Mouse (Mus musculus): Measurements from ENCODE around the gene Mpg. TPM values are rescaled to one million over a fixed set of nuclear protein-coding genes. Genes with fewer than 3 reads are reported as not detected.
A peak's percentile ranks its signal among the peaks of the same experiment; 100 is the strongest.
"Not testable (repeated sequence)": the region's sequence is repeated elsewhere in the genome, so short reads cannot be mapped to it uniquely, and the experiment has no call there.

Gene Mpg
- polyA plus RNA-seq, 1 experiment: not detected

DNA sequence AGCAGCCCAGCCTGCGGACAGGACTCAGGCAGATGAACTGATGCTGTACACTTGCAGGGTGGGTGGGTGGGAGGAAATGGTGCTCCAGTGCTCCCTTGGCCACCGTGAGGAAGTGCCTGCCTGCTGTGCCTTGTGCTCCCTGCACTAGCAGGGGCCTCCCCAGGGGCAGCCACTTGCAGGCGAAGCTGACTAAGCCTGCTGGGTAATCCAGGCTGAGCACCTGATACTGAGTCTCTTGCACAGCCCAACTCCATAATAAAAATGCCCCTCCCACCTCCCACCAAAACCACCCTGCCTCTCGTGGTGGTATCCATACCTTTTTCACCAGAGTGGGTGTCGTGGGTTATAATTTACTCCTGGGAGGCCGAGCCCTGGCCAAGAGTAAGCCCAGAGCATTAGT lies 27.1 kb upstream of the Mpg start:
- Histone ChIP-seq H3K27ac (ENCODE audit: insufficient read depth, low read depth, low read length) (no peak overlapping the region), H3K4me3 (ENCODE audit: insufficient read depth, low read depth, low read length) (no peak overlapping the region), H3K4me1 (ENCODE audit: control insufficient read depth, insufficient read depth, low read length) (no peaks in the 10 kb centered on the region)
- TF ChIP-seq POLR2A (IDR thresholded peaks at IDR 0.05; ENCODE audit: insufficient read depth, low read depth, low read length): no peak
- TF ChIP-seq CTCF (IDR thresholded peaks at IDR 0.05; ENCODE audit: insufficient read depth, low read depth, low read length): no peak
- WGBS: 53% methylated on average over 6 of the region's 6 CpGs

GRCm38 (mm10) chr11:32200075-32200601 lies 26.2 kb upstream of the Mpg start, which contains the start of gene Il9r:
Gene Il9r (minus strand): TSS chr11:32200279.
- WGBS: 81% methylated on average over 10 of the region's 10 CpGs
- Histone ChIP-seq H3K4me1 (ENCODE audit: control insufficient read depth, insufficient read depth, low read length) (peaks cover 5% of the 10 kb centered on the region; the same call in 1 of the 2 replicates), H3K27ac (ENCODE audit: insufficient read depth, low read depth, low read length) (no peak within 1 kb of the TSS), H3K4me3 (ENCODE audit: insufficient read depth, low read depth, low read length) (no peak within 1 kb of the TSS)
- no peak for TF ChIP-seq CTCF (IDR thresholded peaks at IDR 0.05; ENCODE audit: insufficient read depth, low read depth, low read length)
- no peak for TF ChIP-seq POLR2A (IDR thresholded peaks at IDR 0.05; ENCODE audit: insufficient read depth, low read depth, low read length)

GRCm38 (mm10) chr11:32200992-32201391 lies 25.3 kb upstream of the Mpg start:
- not testable (repeated sequence) for H3K4me3 ChIP-seq (ENCODE audit: insufficient read depth, low read depth, low read length); H3K4me1 ChIP-seq (ENCODE audit: control insufficient read depth, insufficient read depth, low read length); H3K27ac ChIP-seq (ENCODE audit: insufficient read depth, low read depth, low read length)
- WGBS: 63% methylated on average over 1 of the region's 1 CpGs

GRCm38 (mm10) chr11:32201922-32202685 lies 24.2 kb upstream of the Mpg start:
- WGBS: 78% methylated on average over 11 of the region's 11 CpGs
- peaks cover 7% of the 10 kb centered on the region; the same call in 1 of the 2 replicates for H3K4me1 ChIP-seq (ENCODE audit: control insufficient read depth, insufficient read depth, low read length)
- no peak overlapping the region for H3K27ac ChIP-seq (ENCODE audit: insufficient read depth, low read depth, low read length)
- TF ChIP-seq POLR2A (IDR thresholded peaks at IDR 0.05; ENCODE audit: insufficient read depth, low read depth, low read length): no peak
- TF ChIP-seq CTCF (IDR thresholded peaks at IDR 0.05; ENCODE audit: insufficient read depth, low read depth, low read length): no peak
- H3K4me3 ChIP-seq (ENCODE audit: insufficient read depth, low read depth, low read length): no peak overlapping the region

DNA sequence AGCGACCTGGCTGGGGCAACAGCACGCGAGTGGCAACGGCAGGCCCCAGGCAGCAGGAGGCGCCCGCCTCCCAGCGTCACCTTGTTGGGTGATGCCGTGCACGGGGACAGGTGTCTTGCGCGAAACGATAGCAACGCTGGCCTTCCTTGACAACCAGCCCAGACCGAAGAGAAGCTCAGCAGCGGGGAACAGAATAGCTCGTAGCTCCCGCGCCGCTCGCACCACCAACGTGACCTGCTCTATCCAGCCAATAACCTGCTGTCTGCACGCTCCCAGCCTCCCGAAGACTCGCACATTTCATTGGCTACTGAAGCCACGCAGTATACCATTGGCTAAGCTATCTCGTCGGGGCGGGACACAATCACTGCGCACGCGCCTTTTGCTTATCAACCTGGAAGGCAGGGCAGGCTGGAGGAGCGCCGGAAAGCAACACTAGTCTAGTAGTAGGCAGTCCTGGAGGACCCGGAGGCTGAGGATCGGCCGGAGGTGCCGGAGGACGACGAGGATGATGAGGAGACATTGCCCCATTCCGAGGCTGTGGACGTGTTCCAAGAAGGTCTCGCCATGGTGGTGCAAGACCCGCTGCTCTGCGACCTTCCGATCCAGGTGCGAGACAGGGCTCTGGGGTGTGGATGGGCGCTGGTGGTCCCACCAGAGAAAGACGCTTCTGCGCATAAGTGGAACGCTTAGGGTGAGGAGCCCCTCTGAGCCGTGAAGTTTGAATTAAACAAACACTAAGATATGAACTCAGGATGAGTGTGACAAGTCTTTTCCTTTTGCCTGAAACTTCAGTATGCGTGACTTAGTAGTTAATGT lies 21.0 kb upstream of the Mpg start, which contains the start of gene Snrnp25:
Gene Snrnp25 (plus strand): TSS at position 358 of the 816 bp plus-strand sequence.
- under 1% methylated on average over 52 of the region's 52 CpGs for WGBS
- Histone ChIP-seq H3K27ac (ENCODE audit: insufficient read depth, low read depth, low read length) (no peak within 1 kb of the TSS), H3K4me1 (ENCODE audit: control insufficient read depth, insufficient read depth, low read length) (peaks cover 7% of the 10 kb centered on the region; the same call in 1 of the 2 replicates), H3K4me3 (ENCODE audit: insufficient read depth, low read depth, low read length) (peak within 1 kb of the TSS; percentile 87)
- TF ChIP-seq CTCF (IDR thresholded peaks at IDR 0.05; ENCODE audit: insufficient read depth, low read depth, low read length): peak; percentile 35; the same call in 1 of the 2 replicates
- TF ChIP-seq POLR2A (IDR thresholded peaks at IDR 0.05; ENCODE audit: insufficient read depth, low read depth, low read length): peak; percentile 41; the same call in 1 of the 2 replicates

GRCm38 (mm10) chr11:32210623-32211022 lies 15.7 kb upstream of the Mpg start:
- Histone ChIP-seq H3K4me3 (ENCODE audit: insufficient read depth, low read depth, low read length) (no peak overlapping the region), H3K4me1 (ENCODE audit: control insufficient read depth, insufficient read depth, low read length) (peaks cover 2% of the 10 kb centered on the region; the same call in 1 of the 2 replicates), H3K27ac (ENCODE audit: insufficient read depth, low read depth, low read length) (no peak overlapping the region)
- no peak for TF ChIP-seq POLR2A (IDR thresholded peaks at IDR 0.05; ENCODE audit: insufficient read depth, low read depth, low read length)
- no peak for TF ChIP-seq CTCF (IDR thresholded peaks at IDR 0.05; ENCODE audit: insufficient read depth, low read depth, low read length)
- 91% methylated on average over 9 of the region's 9 CpGs for WGBS

DNA sequence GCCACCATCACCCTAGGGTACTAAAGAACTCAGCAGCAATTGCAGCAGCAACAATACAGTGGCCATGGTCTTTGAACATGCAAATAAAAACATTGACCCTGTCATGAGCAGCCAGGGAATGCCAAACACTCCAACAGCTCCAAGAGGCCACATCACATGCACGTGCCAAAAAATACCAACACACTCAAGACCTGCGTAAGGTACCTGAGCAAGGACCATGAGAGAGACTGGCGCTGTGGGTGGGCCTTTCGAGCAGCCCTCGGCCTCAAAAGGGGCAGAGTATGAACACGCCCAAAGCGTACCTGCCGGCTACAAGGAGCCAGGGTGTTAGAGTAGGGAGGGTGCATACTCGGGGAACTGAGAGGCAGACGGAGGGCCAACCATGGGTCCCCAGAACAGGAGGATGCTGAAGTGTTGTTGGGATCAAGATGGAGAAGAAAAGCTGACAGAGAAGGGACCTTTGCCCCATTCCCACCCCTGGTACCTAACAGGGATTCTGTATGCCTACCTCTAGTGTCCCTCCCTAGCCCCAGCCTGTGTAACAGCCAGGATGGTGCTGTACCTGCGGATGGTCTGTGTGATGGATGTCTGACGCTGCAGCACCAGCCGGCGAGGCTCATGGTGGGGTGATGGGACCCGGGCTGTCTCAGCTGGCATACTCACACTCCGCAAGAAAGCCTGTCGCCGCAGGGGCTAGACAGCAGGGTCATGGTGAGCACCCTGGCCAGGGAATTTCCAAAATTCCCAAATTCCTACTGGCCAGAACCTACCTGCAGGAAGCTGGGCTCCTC lies 10.7 kb upstream of the Mpg start:
- no peak for TF ChIP-seq CTCF (IDR thresholded peaks at IDR 0.05; ENCODE audit: insufficient read depth, low read depth, low read length)
- TF ChIP-seq POLR2A (IDR thresholded peaks at IDR 0.05; ENCODE audit: insufficient read depth, low read depth, low read length): no peak
- 94% methylated on average over 18 of the region's 18 CpGs for WGBS
- Histone ChIP-seq H3K4me3 (ENCODE audit: insufficient read depth, low read depth, low read length) (no peak overlapping the region), H3K4me1 (ENCODE audit: control insufficient read depth, insufficient read depth, low read length) (peaks cover 5% of the 10 kb centered on the region; the same call in 1 of the 2 replicates), H3K27ac (ENCODE audit: insufficient read depth, low read depth, low read length) (no peak overlapping the region)

- WGBS: 20% methylated on average over 8 of the region's 8 CpGs
- H3K4me3 ChIP-seq (ENCODE audit: insufficient read depth, low read depth, low read length): no peak overlapping the region
- H3K27ac ChIP-seq (ENCODE audit: insufficient read depth, low read depth, low read length): no peak overlapping the region
- TF ChIP-seq CTCF (IDR thresholded peaks at IDR 0.05; ENCODE audit: insufficient read depth, low read depth, low read length) (peak; percentile 73), POLR2A (IDR thresholded peaks at IDR 0.05; ENCODE audit: insufficient read depth, low read depth, low read length) (no peak)
- H3K4me1 ChIP-seq (ENCODE audit: control insufficient read depth, insufficient read depth, low read length): peaks cover 15% of the 10 kb centered on the region
Measured at GRCm38 (mm10) chr11:32216851-32217250, 9.5 kb upstream of the Mpg start.
